Mouse (Mus musculus) liver, embryonic 16.5 days (tissue): ENCODE measurements around the gene Pogz. TPM values are rescaled to one million over a fixed set of nuclear protein-coding genes. Genes with fewer than 3 reads are reported as not detected.
A peak's percentile ranks its signal among the peaks of the same experiment; 100 is the strongest.

Experiments used
- ATAC-seq: fragments of 200-750 bp; cut with Nextera tagmentation; 2 replicates; pipeline ENCODE4 v1.8.0; 2017; ENCODE audit warnings: low read depth, mild to moderate bottlenecking, moderate number of reproducible peaks, moderate library complexity
- H3K27ac ChIP-seq: fragments of 300-500 bp; sonication (generic); 2 replicates; pipeline ENCODE4 v1.5.1; 2014; ENCODE audit warnings: mild to moderate bottlenecking, low read length
- H3K27me3 ChIP-seq: fragments of 300-500 bp; sonication (generic); 2 replicates; pipeline ENCODE4 v1.6.1; 2014; ENCODE audit warnings: low read depth, low read length, mixed read lengths; ENCODE audit not compliant: control insufficient read depth, insufficient read depth
- H3K36me3 ChIP-seq: fragments of 300-500 bp; sonication (generic); 2 replicates; pipeline ENCODE4 v1.6.1; 2014; ENCODE audit warnings: mild to moderate bottlenecking; ENCODE audit not compliant: control insufficient read depth, insufficient read depth
- H3K4me1 ChIP-seq: fragments of 300-500 bp; sonication (generic); 2 replicates; pipeline ENCODE4 v1.6.1; 2014; ENCODE audit warnings: low read depth, low read length, mixed read lengths; ENCODE audit not compliant: control insufficient read depth
- H3K4me2 ChIP-seq: fragments of 300-500 bp; sonication (generic); 2 replicates; pipeline ENCODE4 v1.6.1; 2014; ENCODE audit warnings: low read depth, low read length, mixed read lengths
- H3K4me3 ChIP-seq: fragments of 300-500 bp; sonication (generic); 2 replicates; pipeline ENCODE4 v1.5.1; 2014; ENCODE audit warnings: low read depth, mild to moderate bottlenecking, low read length
- H3K9ac ChIP-seq: fragments of 300-500 bp; sonication (generic); 2 replicates; pipeline ENCODE4 v1.6.1; 2014; ENCODE audit warnings: low read depth, low read length
- H3K9me3 ChIP-seq: fragments of 300-500 bp; sonication (generic); replicated peaks from 2 replicates; pipeline ENCODE4 v1.6.1; 2016; ENCODE audit warnings: low read length; ENCODE audit not compliant: control insufficient read depth
- WGBS: fragments of 180-500 bp; shearing (Covaris S2); extraction: QIAGEN DNeasy Blood & Tissue Kit; methylation state at CpG from one replicate; pipeline ENCODE4 v1.1.7; 2014; ENCODE audit not compliant: insufficient replicate concordance; 5-methylcytosine and 5-hydroxymethylcytosine counted together
- polyA plus RNA-seq: library from polyadenylated mRNA; unstranded; fragments of >200 nt; fragmentation: Nextera tagmentation; extraction: Ambion mirVana; gene quantifications from 2 replicates; pipeline ENCODE4 v1.2.1, GENCODE M21; 2015

Gene Pogz
- polyA plus RNA-seq, 1 experiment from 2014 or later, result 3.4 TPM

GRCm38 (mm10) chr3:94821008-94821638 lies 16.2 kb upstream of the Pogz start:
- Histone ChIP-seq H3K27me3 (no peaks in the 10 kb centered on the region), H3K4me3 (peak overlapping the region; percentile 68), H3K4me1 (peaks cover 9% of the 10 kb centered on the region), H3K36me3 (no peaks in the 10 kb centered on the region), H3K4me2 (peak overlapping the region; percentile 79), H3K9ac (peak overlapping the region; percentile 73), H3K9me3 (no peaks in the 10 kb centered on the region), H3K27ac (0 out of 2 replicates have a peak overlapping the region, but pooled peaks have one; percentile 33)
- WGBS, result 3% methylated on average over 31 of the region's 31 CpGs
- peak; percentile 21; the same call in 1 of the 2 replicates for ATAC-seq

- WGBS, result 70% methylated on average over 4 of the region's 4 CpGs
- H3K4me1 ChIP-seq, result peaks cover 9% of the 10 kb centered on the region
- no peak for ATAC-seq
- no peak overlapping the region for H3K9ac ChIP-seq
- H3K27ac ChIP-seq, result no peak overlapping the region
- H3K27me3 ChIP-seq, result no peaks in the 10 kb centered on the region
- no peaks in the 10 kb centered on the region for H3K9me3 ChIP-seq
- no peak overlapping the region; the same call in 1 of the 2 replicates for H3K4me3 ChIP-seq
- H3K4me2 ChIP-seq, result peak overlapping the region; percentile 79; the same call in 1 of the 2 replicates
- H3K36me3 ChIP-seq, result no peaks in the 10 kb centered on the region
These were observed 15.3 kb upstream of the Pogz start for GRCm38 (mm10) chr3:94822082-94822481.

- no peak overlapping the region for H3K4me3 ChIP-seq
- no peaks in the 10 kb centered on the region for H3K9me3 ChIP-seq
- no peak overlapping the region for H3K4me2 ChIP-seq
- no peak overlapping the region for H3K27ac ChIP-seq
- ATAC-seq, result no peak
- H3K36me3 ChIP-seq, result no peaks in the 10 kb centered on the region
- 60% methylated on average over 3 of the region's 3 CpGs for WGBS
- peaks cover 9% of the 10 kb centered on the region for H3K4me1 ChIP-seq
- H3K27me3 ChIP-seq, result no peaks in the 10 kb centered on the region
- H3K9ac ChIP-seq, result no peak overlapping the region
These were observed 13.3 kb upstream of the Pogz start for GRCm38 (mm10) chr3:94824110-94824509.

GRCm38 (mm10) chr3:94832100-94832499 lies 5.3 kb upstream of the Pogz start:
- H3K4me3 ChIP-seq, result peak overlapping the region; percentile 23

GRCm38 (mm10) chr3:94832701-94833100 lies 4.7 kb upstream of the Pogz start:
- Histone ChIP-seq H3K9ac (no peak overlapping the region), H3K4me3 (peak overlapping the region; percentile 23), H3K4me1 (no peaks in the 10 kb centered on the region; the same call in 1 of the 2 replicates), H3K36me3 (no peaks in the 10 kb centered on the region), H3K27me3 (no peaks in the 10 kb centered on the region), H3K27ac (no peak overlapping the region), H3K9me3 (no peaks in the 10 kb centered on the region), H3K4me2 (peak overlapping the region; percentile 49; the same call in 1 of the 2 replicates)
- ATAC-seq, result no peak
- 53% methylated on average over 5 of the region's 5 CpGs for WGBS

More at GRCm38 (mm10) chr3:94832100-94832499, 5.3 kb upstream of the Pogz start:
- WGBS, result 9% methylated on average over 9 of the region's 9 CpGs
- H3K27ac ChIP-seq, result no peak overlapping the region
- H3K9ac ChIP-seq, result no peak overlapping the region
- no peaks in the 10 kb centered on the region for H3K36me3 ChIP-seq
- no peaks in the 10 kb centered on the region for H3K27me3 ChIP-seq
- no peaks in the 10 kb centered on the region for H3K9me3 ChIP-seq
- H3K4me2 ChIP-seq, result peak overlapping the region; percentile 49
- no peaks in the 10 kb centered on the region; the same call in 1 of the 2 replicates for H3K4me1 ChIP-seq
- ATAC-seq, result no peak

- no peaks in the 10 kb centered on the region for H3K36me3 ChIP-seq
- H3K9ac ChIP-seq, result no peak overlapping the region
- no peak overlapping the region for H3K4me3 ChIP-seq
- H3K4me2 ChIP-seq, result no peak overlapping the region
- H3K9me3 ChIP-seq, result no peaks in the 10 kb centered on the region
- ATAC-seq, result no peak
- H3K27me3 ChIP-seq, result no peaks in the 10 kb centered on the region
- no peak overlapping the region for H3K27ac ChIP-seq
- peaks cover 3% of the 10 kb centered on the region for H3K4me1 ChIP-seq
These were observed 4.0 kb upstream of the Pogz start for GRCm38 (mm10) chr3:94833358-94833757.

GRCm38 (mm10) chr3:94835396-94835795 lies 2.0 kb upstream of the Pogz start:
- no peaks in the 10 kb centered on the region for H3K9me3 ChIP-seq
- 62% methylated on average over 3 of the region's 3 CpGs for WGBS
- no peaks in the 10 kb centered on the region for H3K27me3 ChIP-seq
- H3K4me1 ChIP-seq, result peaks cover 14% of the 10 kb centered on the region
- H3K36me3 ChIP-seq, result no peaks in the 10 kb centered on the region
- no peak overlapping the region for H3K9ac ChIP-seq
- H3K4me3 ChIP-seq, result no peak overlapping the region
- no peak overlapping the region for H3K4me2 ChIP-seq
- no peak for ATAC-seq
- no peak overlapping the region for H3K27ac ChIP-seq

- H3K27me3 ChIP-seq, result no peaks in the 10 kb centered on the region
- H3K4me2 ChIP-seq, result peak overlapping the region; percentile 60
- ATAC-seq, result peak; percentile 53
- no peaks in the 10 kb centered on the region for H3K36me3 ChIP-seq
- under 1% methylated on average over 58 of the region's 62 CpGs for WGBS
- peak overlapping the region; percentile 84 for H3K4me3 ChIP-seq
- peak overlapping the region; percentile 86 for H3K9ac ChIP-seq
- peaks cover 14% of the 10 kb centered on the region for H3K4me1 ChIP-seq
- H3K9me3 ChIP-seq, result no peaks in the 10 kb centered on the region
- peak overlapping the region; percentile 91 for H3K27ac ChIP-seq
These were observed 661 bp downstream of the Pogz start for GRCm38 (mm10) chr3:94837959-94838496.

GRCm38 (mm10) chr3:94838631-94839030 lies 1.3 kb downstream of the Pogz start:
- ATAC-seq, result no peak
- Histone ChIP-seq H3K9me3 (no peaks in the 10 kb centered on the region), H3K27me3 (no peaks in the 10 kb centered on the region), H3K27ac (peak overlapping the region; percentile 91), H3K36me3 (no peaks in the 10 kb centered on the region), H3K4me3 (peak overlapping the region; percentile 84), H3K9ac (peak overlapping the region; percentile 86), H3K4me2 (peak overlapping the region; percentile 60), H3K4me1 (peaks cover 14% of the 10 kb centered on the region)
- 14% methylated on average over 9 of the region's 9 CpGs for WGBS
